Mouse (Mus musculus) cerebral cortex, adult 2 months (tissue): ENCODE data around the gene Sltm.

Experiments
- WGBS: fragments of 180-500 bp; shearing (Covaris S2); methylation state at CpG from one replicate; pipeline ENCODE4 v1.1.7; 2018; 5-methylcytosine and 5-hydroxymethylcytosine counted together

The Sltm gene

DNA sequence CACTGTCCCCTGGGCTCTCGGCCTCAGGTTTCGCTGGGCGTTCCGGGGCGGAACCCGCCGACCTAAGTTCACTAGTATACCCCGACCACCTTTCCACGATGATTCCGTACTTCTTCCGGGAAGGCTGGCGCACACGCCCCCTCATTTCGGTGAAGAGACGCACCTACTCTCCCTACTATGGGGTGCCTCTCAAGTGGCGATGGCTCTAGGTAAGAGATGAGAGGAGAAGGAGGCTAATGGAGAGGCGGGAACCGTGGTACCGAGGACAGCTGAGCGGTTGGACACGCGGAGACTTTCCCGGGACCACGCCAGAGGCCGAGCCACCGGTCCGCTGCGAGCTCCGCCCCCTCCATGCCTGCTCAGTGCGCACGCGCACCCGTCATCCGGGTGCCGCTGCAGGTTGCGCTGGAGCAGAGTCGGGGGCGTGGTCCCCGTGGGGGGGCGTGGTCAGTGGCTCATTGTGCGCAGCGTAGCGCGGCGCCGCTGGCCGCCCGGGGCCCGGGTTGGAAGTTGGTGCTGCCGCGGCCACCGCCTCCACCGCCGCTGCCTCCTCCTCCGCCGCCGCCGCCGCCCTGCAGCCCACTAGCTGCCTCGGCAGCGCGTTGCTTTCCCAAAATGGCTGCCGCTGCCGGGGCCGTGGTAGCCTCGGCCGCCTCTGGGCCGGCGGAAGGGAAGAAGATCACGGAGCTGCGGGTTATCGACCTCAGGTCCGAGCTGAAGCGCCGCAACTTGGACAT lies at the start of gene Sltm:
Gene Sltm (plus strand): TSS at position 450 of the 737 bp plus-strand sequence.
- under 1% methylated on average over 75 of the region's 75 CpGs for WGBS

GRCm38 (mm10) chr9:70493038-70493437 lies 49.5 kb upstream of the Sltm start:
- WGBS = 78% methylated on average over 2 of the region's 2 CpGs

DNA sequence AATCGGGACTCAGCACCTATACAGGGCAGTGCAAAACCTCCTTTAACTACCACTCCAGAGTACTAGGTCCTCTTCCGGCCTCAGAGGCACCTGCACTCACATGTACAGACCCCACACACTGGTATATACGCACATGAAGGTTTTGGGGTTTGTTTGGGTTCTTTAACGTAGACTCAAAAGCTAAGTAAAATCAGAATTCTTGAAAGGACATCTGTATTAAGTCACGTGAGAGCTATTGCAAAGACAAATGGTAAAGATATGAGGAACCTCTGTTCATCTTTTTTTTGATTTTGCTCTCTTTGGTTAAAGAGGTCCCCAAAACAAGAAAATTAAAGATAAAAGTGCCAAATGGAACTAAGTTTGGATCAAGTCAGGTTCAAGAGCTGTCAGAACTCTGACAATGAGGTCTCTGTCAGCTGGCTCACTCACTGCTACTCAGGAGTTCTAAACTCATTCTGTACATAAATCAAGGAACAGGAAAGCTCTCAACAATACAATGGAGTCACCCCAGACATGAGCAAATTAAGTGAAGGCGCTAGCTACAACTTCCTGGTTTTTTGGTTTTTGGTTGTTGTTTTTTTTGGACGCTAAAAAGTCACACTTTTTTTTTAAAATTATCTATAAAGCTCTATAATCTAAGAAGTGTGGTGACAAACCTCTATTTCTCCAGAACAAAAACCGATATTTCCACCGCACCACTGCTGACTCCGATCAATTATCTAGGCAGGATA lies 40.1 kb upstream of the Sltm start:
- 28% methylated on average over 10 of the region's 10 CpGs for WGBS

DNA sequence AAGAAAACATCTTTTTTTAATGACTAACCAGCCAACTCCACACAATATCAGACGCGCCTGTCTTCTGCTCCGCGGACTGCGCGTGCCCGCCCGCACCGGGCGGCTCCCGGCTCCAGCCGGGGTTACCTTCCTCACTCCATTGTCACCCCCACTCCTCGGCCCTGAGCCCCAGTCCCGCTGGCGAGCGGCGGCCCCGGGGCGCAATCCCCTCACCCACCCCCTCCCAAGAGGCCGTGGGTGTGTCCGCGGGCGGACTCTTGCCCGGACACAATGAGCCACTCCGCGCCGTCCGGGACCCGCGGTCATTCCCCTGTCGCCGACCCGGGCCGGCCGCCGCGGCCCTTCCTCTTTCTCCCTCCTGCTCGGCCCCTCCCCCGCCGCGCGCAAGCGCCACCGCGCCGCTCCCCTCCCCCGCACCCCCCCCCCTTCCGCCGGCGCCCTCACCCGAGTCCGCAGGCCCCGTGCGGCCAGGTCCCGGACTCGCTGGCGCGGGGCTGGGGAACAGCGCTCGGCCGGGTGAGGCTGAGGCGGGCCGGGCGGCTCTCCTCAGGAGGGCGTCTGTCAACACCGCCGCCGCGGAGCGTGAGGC lies 39.4 kb upstream of the Sltm start:
- under 1% methylated on average over 55 of the region's 70 CpGs for WGBS

GRCm38 (mm10) chr9:70503626-70504041 lies 38.9 kb upstream of the Sltm start, which contains the start of gene Rnf111:
Gene Rnf111, minus strand, starts transcription at chr9:70503725.
- WGBS = under 1% methylated on average over 45 of the region's 45 CpGs

- WGBS = 77% methylated on average over 2 of the region's 2 CpGs
Observed at GRCm38 (mm10) chr9:70506186-70506585, 36.4 kb upstream of the Sltm start.

DNA sequence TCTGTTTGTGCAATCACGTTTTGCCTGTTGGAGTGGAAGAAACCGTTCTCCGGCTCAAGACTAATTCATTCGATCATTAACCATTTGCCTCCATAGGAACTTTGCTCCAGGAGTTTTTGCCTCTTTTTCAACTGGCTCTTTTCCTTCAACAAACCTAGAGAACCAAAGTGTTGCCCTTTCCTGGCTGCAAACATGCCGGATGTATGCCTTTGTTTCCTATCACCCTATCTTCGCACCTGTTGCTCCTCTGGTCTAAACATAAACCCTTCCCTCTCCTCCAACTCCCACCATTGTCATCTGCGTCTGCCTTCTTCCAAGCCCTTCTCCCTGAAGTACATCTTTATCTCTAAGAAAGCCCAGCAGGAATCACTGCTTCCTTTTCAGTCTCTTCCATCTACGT lies 35.8 kb upstream of the Sltm start:
- 74% methylated on average over 8 of the region's 8 CpGs for WGBS

GRCm38 (mm10) chr9:70509906-70510525 lies 32.5 kb upstream of the Sltm start:
- 80% methylated on average over 4 of the region's 4 CpGs for WGBS

DNA sequence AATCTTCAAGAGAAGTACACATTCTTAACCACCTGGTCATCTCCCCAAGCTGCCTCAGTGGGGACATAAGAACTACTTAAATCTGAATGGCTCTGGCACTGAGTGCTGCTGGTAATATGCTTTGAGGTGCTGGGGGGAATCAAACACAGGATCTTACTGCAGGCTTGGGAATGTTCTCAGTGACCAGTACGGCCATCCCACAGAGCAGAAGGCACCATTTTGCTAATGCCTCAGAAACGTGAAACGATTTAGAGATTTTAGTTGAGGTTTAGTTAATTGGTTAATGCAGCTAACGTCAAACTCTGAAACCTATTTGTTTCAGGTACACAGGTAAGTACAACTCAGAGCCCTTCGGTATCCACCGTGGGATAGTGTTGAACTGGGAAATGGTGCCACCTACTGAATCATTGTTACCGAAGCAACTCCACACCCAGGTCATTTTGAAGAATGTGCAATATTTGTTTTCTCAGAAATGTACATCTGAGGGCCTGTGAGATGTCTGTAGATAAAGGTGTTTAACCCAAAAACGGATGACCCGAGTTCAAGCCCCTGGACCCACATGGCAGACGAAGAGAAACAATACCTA lies 31.5 kb upstream of the Sltm start:
- 64% methylated on average over 10 of the region's 10 CpGs for WGBS

GRCm38 (mm10) chr9:70511681-70512080 lies 30.9 kb upstream of the Sltm start:
- 92% methylated on average over 7 of the region's 7 CpGs for WGBS

GRCm38 (mm10) chr9:70520651-70521050 lies 21.9 kb upstream of the Sltm start:
- WGBS = 92% methylated on average over 3 of the region's 3 CpGs

GRCm38 (mm10) chr9:70523813-70524212 lies 18.7 kb upstream of the Sltm start:
- WGBS = 93% methylated on average over 3 of the region's 3 CpGs

DNA sequence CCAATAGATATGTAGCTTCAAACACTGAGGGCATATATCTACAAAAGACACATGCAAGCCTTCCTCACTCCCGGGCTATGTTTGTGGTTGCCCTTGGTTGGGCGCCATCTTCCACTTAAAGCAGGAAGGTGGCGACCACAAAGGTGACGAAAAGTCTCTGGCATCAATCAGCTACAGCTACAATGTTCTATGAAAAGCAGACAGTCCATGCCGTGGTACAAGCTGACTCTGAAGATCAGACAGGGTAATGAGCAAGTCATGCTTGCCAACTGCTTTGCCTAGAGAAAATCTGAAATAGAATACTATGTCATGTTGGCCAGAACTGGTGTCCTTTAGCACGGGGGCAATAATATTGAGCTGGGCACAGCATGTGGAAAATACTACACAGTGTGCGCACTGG lies 18.2 kb upstream of the Sltm start:
- 87% methylated on average over 7 of the region's 7 CpGs for WGBS

- 95% methylated on average over 3 of the region's 3 CpGs for WGBS
Observed at GRCm38 (mm10) chr9:70533328-70533727, 9.2 kb upstream of the Sltm start.

- WGBS = 16% methylated on average over 6 of the region's 6 CpGs
Observed at GRCm38 (mm10) chr9:70541584-70541983, 970 bp upstream of the Sltm start.

GRCm38 (mm10) chr9:70543048-70543880 lies 710 bp downstream of the Sltm start:
- WGBS = under 1% methylated on average over 64 of the region's 64 CpGs

GRCm38 (mm10) chr9:70543985-70544384 lies 1.4 kb downstream of the Sltm start:
- 36% methylated on average over 5 of the region's 5 CpGs for WGBS

- 83% methylated on average over 1 of the region's 1 CpGs for WGBS
Observed at GRCm38 (mm10) chr9:70544831-70545230, 2.3 kb downstream of the Sltm start.

DNA sequence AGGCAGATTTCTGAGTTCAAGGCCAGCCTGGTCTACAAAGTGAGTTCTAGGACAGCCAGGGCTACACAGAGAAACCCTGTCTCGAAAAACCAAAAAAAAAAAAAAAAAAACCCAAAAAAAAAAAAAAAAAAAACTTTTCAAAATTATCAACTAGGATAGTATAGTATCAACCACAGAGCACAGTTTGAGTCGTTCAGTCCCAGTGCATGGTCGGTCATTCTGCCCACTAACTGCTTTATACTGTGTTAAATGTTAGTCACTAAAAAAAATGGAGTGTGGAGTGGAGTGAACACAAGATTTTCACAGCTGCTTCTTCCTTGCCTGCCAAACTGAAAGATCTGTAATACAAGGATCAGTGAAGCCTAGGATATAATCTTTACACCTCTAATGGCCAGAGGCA lies 4.0 kb downstream of the Sltm start:
- 56% methylated on average over 3 of the region's 3 CpGs for WGBS

GRCm38 (mm10) chr9:70548304-70548703 lies 5.8 kb downstream of the Sltm start:
- WGBS = 34% methylated on average over 4 of the region's 4 CpGs

GRCm38 (mm10) chr9:70551524-70551923 lies 9.0 kb downstream of the Sltm start:
- 100% methylated on average over 1 of the region's 1 CpGs for WGBS
